26 mouse cellular contexts compared by ENCODE assay signal in the genomic region with DNA sequence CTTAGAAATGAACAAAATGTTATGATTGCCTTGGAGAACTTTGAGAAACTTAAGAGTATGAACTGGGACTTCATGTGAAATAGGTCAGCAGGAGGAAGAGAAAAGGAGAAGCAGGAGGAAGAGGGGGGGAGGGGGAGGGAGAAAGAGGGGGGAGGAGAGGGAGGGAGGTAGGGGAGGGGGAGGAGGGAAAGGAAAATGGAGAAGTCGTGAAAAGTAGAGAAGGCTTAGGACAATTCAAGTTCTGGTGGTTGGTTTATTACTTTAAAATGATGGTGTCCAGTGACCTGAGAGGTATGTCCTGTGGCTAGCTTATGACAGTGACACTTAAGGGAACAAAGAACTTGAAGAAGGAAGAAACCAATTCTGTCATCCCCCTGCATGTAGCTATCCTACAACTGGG.
DNase-seq lines count a peak whose midpoint lies in the region; ATAC-seq lines count a peak whose summit lies in the region.
"Had no signal": no experiment of that assay in that cellular context is flagged by ENCODE, and none has a peak within 500 bp of the region (broad histone marks: within the 10 kb centered on the region; RNA-seq: fewer than 3 reads in every experiment).

No protein-coding gene starts in this region.

- peaks cover 2% of the 10 kb centered on the region; the same call in 1 of the 2 replicates for H3K4me1 ChIP-seq in midbrain, embryonic 11.5 days (ENCODE audit: control insufficient read depth, insufficient read depth, low read length)
- H3K4me1 ChIP-seq in midbrain, embryonic 14.5 days (ENCODE audit: control insufficient read depth, insufficient read depth, low read length): no peaks in the 10 kb centered on the region
- H3K4me1 ChIP-seq in limb, embryonic 10.5 days: no peaks in the 10 kb centered on the region
- H3K4me1 ChIP-seq: embryonic facial prominence, embryonic 10.5 days; embryonic facial prominence, embryonic 13.5 days; forebrain, embryonic 12.5 days; forebrain, embryonic 15.5 days; hindbrain, embryonic 12.5 days; hindbrain, embryonic 15.5 days had no signal

- ATAC-seq in midbrain, embryonic 11.5 days (ENCODE audit: low FRiP score): no peak
- no peak for ATAC-seq in midbrain, embryonic 14.5 days (ENCODE audit: low FRiP score, low TSS enrichment)
- peak; percentile 65 for ATAC-seq in granulocyte monocyte progenitor cell, adult 5-6 weeks (replicated peaks; ENCODE audit: poor library complexity, severe bottlenecking)
- ATAC-seq in monocyte, adult 5-6 weeks (replicated peaks; ENCODE audit: insufficient number of reproducible peaks, low FRiP score, low TSS enrichment, poor library complexity, severe bottlenecking): peak; percentile 31; the same call in 1 of the 2 replicates
- no peak for ATAC-seq in frontal cortex, adult (ENCODE audit: low TSS enrichment)
- ATAC-seq: activated CD4-positive, CD25-positive, alpha-beta regulatory T cell, adult 4 months; CD4-positive, CD25-positive, alpha-beta regulatory T cell, adult 4 months; forebrain, embryonic 15.5 days had no signal

- no peak overlapping the region for H3K4me2 ChIP-seq in midbrain, embryonic 11.5 days
- no peak overlapping the region for H3K4me2 ChIP-seq in midbrain, embryonic 14.5 days (ENCODE audit: low read length)
- H3K4me2 ChIP-seq: embryonic facial prominence, embryonic 13.5 days; forebrain, embryonic 12.5 days; forebrain, embryonic 15.5 days; heart, embryonic 11.5 days; hindbrain, embryonic 12.5 days; hindbrain, embryonic 15.5 days had no signal

- H3K4me3 ChIP-seq in midbrain, embryonic 11.5 days (ENCODE audit: low read depth, low read length): no peak overlapping the region
- H3K4me3 ChIP-seq in midbrain, embryonic 14.5 days (replicated peaks; ENCODE audit: low read depth, low read length): no peak overlapping the region
- no peak overlapping the region for H3K4me3 ChIP-seq in limb, embryonic 10.5 days
- H3K4me3 ChIP-seq: embryonic facial prominence, embryonic 10.5 days; embryonic facial prominence, embryonic 13.5 days; erythroblast, embryonic 14.5 days; forebrain, embryonic 12.5 days; forebrain, embryonic 15.5 days; hindbrain, embryonic 12.5 days; hindbrain, embryonic 15.5 days had no signal

- WGBS in midbrain, embryonic 11.5 days: 77% methylated on average over 1 of the region's 1 CpGs
- 44% methylated on average over 1 of the region's 1 CpGs for WGBS in midbrain, embryonic 14.5 days
- WGBS in limb, embryonic 10.5 days: 50% methylated on average over 1 of the region's 1 CpGs

- no peak overlapping the region for H3K9ac ChIP-seq in midbrain, embryonic 11.5 days (ENCODE audit: low read length)
- no peak overlapping the region for H3K9ac ChIP-seq in midbrain, embryonic 14.5 days (replicated peaks; ENCODE audit: low read length)
- H3K9ac ChIP-seq: embryonic facial prominence, embryonic 13.5 days; forebrain, embryonic 12.5 days; forebrain, embryonic 15.5 days; hindbrain, embryonic 12.5 days; hindbrain, embryonic 15.5 days had no signal

- peak; percentile 66 for DNase-seq in midbrain, embryonic 11.5 days (ENCODE audit: low spot score, missing footprints)
- DNase-seq in midbrain, embryonic 14.5 days: no peak
- DNase-seq in limb, embryonic 10.5 days (ENCODE audit: low spot score): no peak
- DNase-seq in urinary bladder, postnatal 25 days (ENCODE audit: low spot score): no peak
- DNase-seq: adrenal gland, adult 8-10 months; adrenal gland, postnatal 25 days; cerebellum, adult 11-12 months; cerebellum, adult 9-10 months; cerebellum, postnatal 25 days; embryo, embryonic 11 days; gastrocnemius, postnatal 10 days; gastrocnemius, postnatal 36 days; heart, adult 11 months had no signal

- no peaks in the 10 kb centered on the region for H3K9me3 ChIP-seq in midbrain, embryonic 11.5 days (ENCODE audit: control insufficient read depth, low read length)
- H3K9me3 ChIP-seq in midbrain, embryonic 14.5 days (ENCODE audit: control insufficient read depth, low read length): no peaks in the 10 kb centered on the region
- H3K9me3 ChIP-seq in limb, embryonic 10.5 days (replicated peaks): no peaks in the 10 kb centered on the region
- H3K9me3 ChIP-seq: embryonic facial prominence, embryonic 10.5 days; embryonic facial prominence, embryonic 13.5 days; forebrain, embryonic 12.5 days; forebrain, embryonic 15.5 days; hindbrain, embryonic 12.5 days; hindbrain, embryonic 15.5 days had no signal

- no peaks in the 10 kb centered on the region for H3K36me3 ChIP-seq in midbrain, embryonic 11.5 days (ENCODE audit: control insufficient read depth, insufficient read depth, low read length)
- no peaks in the 10 kb centered on the region for H3K36me3 ChIP-seq in midbrain, embryonic 14.5 days (ENCODE audit: control insufficient read depth, insufficient read depth, low read length)
- no peaks in the 10 kb centered on the region for H3K36me3 ChIP-seq in limb, embryonic 10.5 days
- H3K36me3 ChIP-seq: embryonic facial prominence, embryonic 10.5 days; embryonic facial prominence, embryonic 13.5 days; forebrain, embryonic 12.5 days; forebrain, embryonic 15.5 days; hindbrain, embryonic 12.5 days; hindbrain, embryonic 15.5 days had no signal

- H3K27me3 ChIP-seq in midbrain, embryonic 11.5 days (ENCODE audit: control insufficient read depth, insufficient read depth, low read length): peaks cover 13% of the 10 kb centered on the region
- H3K27me3 ChIP-seq in midbrain, embryonic 14.5 days (ENCODE audit: control insufficient read depth, insufficient read depth, low read length): no peaks in the 10 kb centered on the region
- peaks cover 89% of the 10 kb centered on the region for H3K27me3 ChIP-seq in limb, embryonic 10.5 days (ENCODE audit: low read depth, poor library complexity, severe bottlenecking)

- H3K27ac ChIP-seq in midbrain, embryonic 11.5 days (ENCODE audit: low read depth, low read length): no peak overlapping the region
- H3K27ac ChIP-seq in midbrain, embryonic 14.5 days (replicated peaks; ENCODE audit: low read depth, low read length): no peak overlapping the region
- H3K27ac ChIP-seq in limb, embryonic 10.5 days: no peak overlapping the region
- H3K27ac ChIP-seq: embryonic facial prominence, embryonic 10.5 days; embryonic facial prominence, embryonic 13.5 days; forebrain, embryonic 12.5 days; hindbrain, embryonic 12.5 days; hindbrain, embryonic 15.5 days had no signal

Comparison
In these comparisons a context has a peak if more than half of its experiments do, and no peak if none do; other contexts are left out.
1. ATAC-seq: peak in granulocyte monocyte progenitor cell, adult 5-6 weeks (single experiment) and monocyte, adult 5-6 weeks (single experiment); none in midbrain, embryonic 11.5 days (single experiment), midbrain, embryonic 14.5 days (single experiment) and frontal cortex, adult (single experiment).